Mouse (Mus musculus): ENCODE data around the gene Cacnb3. TPM values are rescaled to one million over a fixed set of nuclear protein-coding genes. Genes with fewer than 3 reads are reported as not detected.
A peak's percentile ranks its signal among the peaks of the same experiment; 100 is the strongest.

Cacnb3 gene
- total RNA-seq, 2 experiments from 2014 or later = 267 to 278 TPM

GRCm38 (mm10) chr15:98634541-98635081 lies 4.0 kb downstream of the Cacnb3 start:
- DNase-seq (ENCODE audit: low spot score in 2 of 2) = peak; percentile 83 to 89

GRCm38 (mm10) chr15:98635291-98635841 lies 4.7 kb downstream of the Cacnb3 start:
- DNase-seq (ENCODE audit: low spot score in 2 of 2) = no peak

GRCm38 (mm10) chr15:98636517-98636916 lies 5.9 kb downstream of the Cacnb3 start:
- DNase-seq (ENCODE audit: low spot score in 2 of 2) = peak; percentile 67 to 77

GRCm38 (mm10) chr15:98637155-98637554 lies 6.5 kb downstream of the Cacnb3 start:
- DNase-seq (ENCODE audit: low spot score in 2 of 2) = no peak

GRCm38 (mm10) chr15:98640157-98640556 lies 9.5 kb downstream of the Cacnb3 start:
- DNase-seq (ENCODE audit: low spot score in 2 of 2) = no peak

GRCm38 (mm10) chr15:98644406-98644805 lies 13.8 kb downstream of the Cacnb3 start:
- no peak for DNase-seq (ENCODE audit: low spot score in 2 of 2)

GRCm38 (mm10) chr15:98645057-98646026 lies 14.7 kb downstream of the Cacnb3 start:
- no peak for DNase-seq (ENCODE audit: low spot score in 2 of 2)

- DNase-seq (ENCODE audit: low spot score in 2 of 2) = no peak
Observed at GRCm38 (mm10) chr15:98646737-98647136, 16.1 kb downstream of the Cacnb3 start.

- no peak for DNase-seq (ENCODE audit: low spot score in 2 of 2)
Observed at GRCm38 (mm10) chr15:98647308-98647707, 16.7 kb downstream of the Cacnb3 start.

- no peak for DNase-seq (ENCODE audit: low spot score in 2 of 2)
Observed at GRCm38 (mm10) chr15:98648071-98648470, 17.4 kb downstream of the Cacnb3 start.

GRCm38 (mm10) chr15:98651431-98651830 lies 20.8 kb downstream of the Cacnb3 start:
- DNase-seq (ENCODE audit: low spot score in 2 of 2) = no peak

- no peak for DNase-seq (ENCODE audit: low spot score in 2 of 2)
Observed at GRCm38 (mm10) chr15:98652174-98652573, 21.5 kb downstream of the Cacnb3 start.

- DNase-seq (ENCODE audit: low spot score in 2 of 2) = no peak
Observed at GRCm38 (mm10) chr15:98656982-98657751, 26.5 kb downstream of the Cacnb3 start.

- DNase-seq (ENCODE audit: low spot score in 2 of 2) = no peak
Observed at GRCm38 (mm10) chr15:98662198-98662566, 31.5 kb downstream of the Cacnb3 start.

- DNase-seq (ENCODE audit: low spot score in 2 of 2) = peak; percentile 96 to 98
Observed at GRCm38 (mm10) chr15:98662567-98663545, 32.2 kb downstream of the Cacnb3 start, which contains the start of gene Ddx23. Ddx23 (minus strand) TSS chr15:98662894.

- DNase-seq (ENCODE audit: low spot score in 2 of 2) = no peak
Observed at GRCm38 (mm10) chr15:98664042-98664907, 33.6 kb downstream of the Cacnb3 start.

- no peak for DNase-seq (ENCODE audit: low spot score in 2 of 2)
Observed at GRCm38 (mm10) chr15:98672592-98672991, 42.0 kb downstream of the Cacnb3 start.

- DNase-seq (ENCODE audit: low spot score in 2 of 2) = no peak
Observed at GRCm38 (mm10) chr15:98673732-98674131, 43.1 kb downstream of the Cacnb3 start.

Data from left cerebral cortex, adult 18-20 months (tissue).